8 mouse cellular contexts compared by ENCODE assay signal in the genomic region with DNA sequence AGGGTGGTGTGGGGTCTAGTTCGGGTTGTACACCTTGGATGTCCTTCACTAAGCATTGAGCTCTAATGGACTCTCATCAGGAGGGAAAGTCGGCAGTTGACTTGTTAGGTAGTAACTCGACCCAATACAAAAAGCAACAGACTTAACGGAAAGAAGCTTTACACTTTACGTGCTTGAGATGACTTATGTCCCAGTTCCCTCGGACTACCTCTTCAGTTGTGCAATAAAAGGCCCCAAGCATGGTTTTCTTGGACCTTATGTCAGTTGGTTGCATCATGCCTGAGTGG. TPM values are rescaled to one million over a fixed set of nuclear protein-coding genes. Genes with fewer than 3 reads are reported as not detected.
DNase-seq lines count a peak whose midpoint lies in the region; ATAC-seq and TF ChIP-seq lines count a peak whose summit lies in the region.

No protein-coding gene starts in this region.

- peak overlapping the region; percentile 63 for H3K4me2 ChIP-seq in kidney, postnatal 0 days (ENCODE audit: low read length)
- peak overlapping the region; percentile 74 for H3K4me2 ChIP-seq in embryonic facial prominence, embryonic 15.5 days (replicated peaks)
- peak overlapping the region; percentile 73 for H3K4me2 ChIP-seq in intestine, postnatal 0 days (replicated peaks; ENCODE audit: low read depth)
- peak overlapping the region; percentile 76 for H3K4me2 ChIP-seq in neural tube, embryonic 13.5 days

- H3K27me3 ChIP-seq in kidney, postnatal 0 days (ENCODE audit: insufficient read depth, low read length) = no peaks in the 10 kb centered on the region
- H3K27me3 ChIP-seq in embryonic facial prominence, embryonic 15.5 days = no peaks in the 10 kb centered on the region
- H3K27me3 ChIP-seq in intestine, postnatal 0 days (replicated peaks; ENCODE audit: control insufficient read depth, insufficient read depth, low read length) = no peaks in the 10 kb centered on the region
- no peaks in the 10 kb centered on the region for H3K27me3 ChIP-seq in neural tube, embryonic 13.5 days

- H3K9ac ChIP-seq in kidney, postnatal 0 days (ENCODE audit: low read depth, low read length) = peak overlapping the region; percentile 98
- H3K9ac ChIP-seq in embryonic facial prominence, embryonic 15.5 days = peak overlapping the region; percentile 93
- peak overlapping the region; percentile 96 for H3K9ac ChIP-seq in intestine, postnatal 0 days (ENCODE audit: low read depth, low read length)
- H3K9ac ChIP-seq in neural tube, embryonic 13.5 days = peak overlapping the region; percentile 97

- H3K4me1 ChIP-seq in kidney, postnatal 0 days (replicated peaks; ENCODE audit: insufficient read depth, low read length) = peaks cover 11% of the 10 kb centered on the region
- H3K4me1 ChIP-seq in embryonic facial prominence, embryonic 15.5 days = peaks cover 33% of the 10 kb centered on the region
- H3K4me1 ChIP-seq in intestine, postnatal 0 days (replicated peaks; ENCODE audit: control insufficient read depth, insufficient read depth, low read length) = no peaks in the 10 kb centered on the region
- peaks cover 51% of the 10 kb centered on the region for H3K4me1 ChIP-seq in neural tube, embryonic 13.5 days (replicated peaks)

- peaks cover 9% of the 10 kb centered on the region; the same call in 1 of the 2 replicates for H3K36me3 ChIP-seq in kidney, postnatal 0 days (ENCODE audit: insufficient read depth, low read length)
- H3K36me3 ChIP-seq in embryonic facial prominence, embryonic 15.5 days = peaks cover 9% of the 10 kb centered on the region; the same call in 1 of the 2 replicates
- H3K36me3 ChIP-seq in intestine, postnatal 0 days (ENCODE audit: control insufficient read depth, insufficient read depth) = peaks cover 9% of the 10 kb centered on the region; the same call in 1 of the 2 replicates
- peaks cover 14% of the 10 kb centered on the region for H3K36me3 ChIP-seq in neural tube, embryonic 13.5 days

- no peaks in the 10 kb centered on the region for H3K9me3 ChIP-seq in kidney, postnatal 0 days (replicated peaks; ENCODE audit: low read length)
- H3K9me3 ChIP-seq in embryonic facial prominence, embryonic 15.5 days (replicated peaks) = no peaks in the 10 kb centered on the region
- H3K9me3 ChIP-seq in intestine, postnatal 0 days (ENCODE audit: control insufficient read depth) = no peaks in the 10 kb centered on the region
- H3K9me3 ChIP-seq in neural tube, embryonic 13.5 days = no peaks in the 10 kb centered on the region

- TF ChIP-seq CTCF in kidney, postnatal 0 days (IDR thresholded peaks at IDR 0.05; ENCODE audit: low read depth) = no peak
- TF ChIP-seq CTCF in intestine, postnatal 0 days (IDR thresholded peaks at IDR 0.05; ENCODE audit: low read depth) = no peak

- H3K27ac ChIP-seq in kidney, postnatal 0 days = peak overlapping the region; percentile 93
- peak overlapping the region; percentile 100 for H3K27ac ChIP-seq in embryonic facial prominence, embryonic 15.5 days (replicated peaks)
- H3K27ac ChIP-seq in intestine, postnatal 0 days (ENCODE audit: low read depth, low read length) = peak overlapping the region; percentile 91
- peak overlapping the region; percentile 100 for H3K27ac ChIP-seq in neural tube, embryonic 13.5 days (replicated peaks)

- 0% methylated on average over 6 of the region's 6 CpGs for WGBS in kidney, postnatal 0 days
- under 1% methylated on average over 6 of the region's 6 CpGs for WGBS in embryonic facial prominence, embryonic 15.5 days
- 0% methylated on average over 6 of the region's 6 CpGs for WGBS in intestine, postnatal 0 days
- WGBS in neural tube, embryonic 13.5 days = 0% methylated on average over 6 of the region's 6 CpGs

- H3K4me3 ChIP-seq in kidney, postnatal 0 days (replicated peaks; ENCODE audit: low read depth, low read length) = peak overlapping the region; percentile 97
- peak overlapping the region; percentile 91 for H3K4me3 ChIP-seq in embryonic facial prominence, embryonic 15.5 days (replicated peaks)
- peak overlapping the region; percentile 99 for H3K4me3 ChIP-seq in intestine, postnatal 0 days (ENCODE audit: low read depth, low read length)
- H3K4me3 ChIP-seq in neural tube, embryonic 13.5 days = peak overlapping the region; percentile 89

- DNase-seq in kidney, postnatal 0 days (ENCODE audit: low spot score) = no peak
- DNase-seq in kidney, postnatal 4 days = no peak
- DNase-seq in left cerebral cortex, postnatal 14 days (ENCODE audit: low spot score in 2 of 2) = no peak
- no peak for DNase-seq in right cerebral cortex, postnatal 25 days
- DNase-seq in cerebellum, postnatal 14 days = no peak

- intact Hi-C loops in left cerebral cortex, postnatal 14 days (cut with DNase I) = no loop called here

- ATAC-seq in kidney, postnatal 0 days (replicated peaks; ENCODE audit: low FRiP score, low read depth) = no peak
- no peak for ATAC-seq in embryonic facial prominence, embryonic 15.5 days (ENCODE audit: insufficient number of reproducible peaks, low FRiP score, low TSS enrichment, low read depth)
- ATAC-seq in intestine, postnatal 0 days = peak; percentile 73
- ATAC-seq in neural tube, embryonic 13.5 days (ENCODE audit: low read depth) = no peak

RNA-seq across cellular contexts. Expression of gene Btf3l4, which starts 0.4 kb away (rescaled TPM):
- polyA plus RNA-seq in kidney, postnatal 0 days (2015; fragmentation: Nextera tagmentation; extraction: Ambion mirVana) = 169 and 174 TPM in 2 replicates
- 135 and 138 TPM in 2 replicates for polyA plus RNA-seq in embryonic facial prominence, embryonic 15.5 days (2015; fragmentation: Nextera tagmentation; extraction: Ambion mirVana)
- 94.8 and 101 TPM in 2 replicates for polyA plus RNA-seq in intestine, postnatal 0 days (2015; fragmentation: Nextera tagmentation; extraction: Ambion mirVana)
- polyA plus RNA-seq in neural tube, embryonic 13.5 days (2015; fragmentation: Nextera tagmentation; extraction: Ambion mirVana) = 197 and 213 TPM in 2 replicates
- total RNA-seq in left cerebral cortex, postnatal 14 days (2021) = 10 to 100 TPM; 92.3 to 98.6 TPM

RNA-seq across cellular contexts. Expression of gene Txndc12, which starts 0.6 kb away (rescaled TPM):
- 94.0 and 98.3 TPM in 2 replicates for polyA plus RNA-seq in kidney, postnatal 0 days (2015; fragmentation: Nextera tagmentation; extraction: Ambion mirVana)
- 92.3 and 101 TPM in 2 replicates for polyA plus RNA-seq in embryonic facial prominence, embryonic 15.5 days (2015; fragmentation: Nextera tagmentation; extraction: Ambion mirVana)
- 52.3 and 52.7 TPM in 2 replicates for polyA plus RNA-seq in intestine, postnatal 0 days (2015; fragmentation: Nextera tagmentation; extraction: Ambion mirVana)
- 78.3 and 79.2 TPM in 2 replicates for polyA plus RNA-seq in neural tube, embryonic 13.5 days (2015; fragmentation: Nextera tagmentation; extraction: Ambion mirVana)
- total RNA-seq in left cerebral cortex, postnatal 14 days (2021) = 10 to 100 TPM; 40.4 to 45.2 TPM

RNA-seq across cellular contexts. Expression of gene Kti12, which starts 13.8 kb away (rescaled TPM):
- 52.2 and 53.5 TPM in 2 replicates for polyA plus RNA-seq in kidney, postnatal 0 days (2015; fragmentation: Nextera tagmentation; extraction: Ambion mirVana)
- 44.6 and 47.9 TPM in 2 replicates for polyA plus RNA-seq in embryonic facial prominence, embryonic 15.5 days (2015; fragmentation: Nextera tagmentation; extraction: Ambion mirVana)
- 20.4 and 22.7 TPM in 2 replicates for polyA plus RNA-seq in intestine, postnatal 0 days (2015; fragmentation: Nextera tagmentation; extraction: Ambion mirVana)
- polyA plus RNA-seq in neural tube, embryonic 13.5 days (2015; fragmentation: Nextera tagmentation; extraction: Ambion mirVana) = 30.7 and 31.6 TPM in 2 replicates
- total RNA-seq in left cerebral cortex, postnatal 14 days (2021) = 10 to 100 TPM; 15.5 to 16.6 TPM

RNA-seq across cellular contexts. Expression of gene A730015C16Rik, which starts 14.6 kb away (rescaled TPM):
- 1.8 and 2.4 TPM in 2 replicates for polyA plus RNA-seq in kidney, postnatal 0 days (2015; fragmentation: Nextera tagmentation; extraction: Ambion mirVana)
- polyA plus RNA-seq in embryonic facial prominence, embryonic 15.5 days (2015; fragmentation: Nextera tagmentation; extraction: Ambion mirVana) = 0.83 and 1.6 TPM in 2 replicates
- polyA plus RNA-seq in intestine, postnatal 0 days (2015; fragmentation: Nextera tagmentation; extraction: Ambion mirVana) = 0.42 and 0.48 TPM in 2 replicates
- polyA plus RNA-seq in neural tube, embryonic 13.5 days (2015; fragmentation: Nextera tagmentation; extraction: Ambion mirVana) = 1.5 and 3.1 TPM in 2 replicates
- total RNA-seq in left cerebral cortex, postnatal 14 days (2021) = under 1 TPM; 0.27 to 0.40 TPM

RNA-seq across cellular contexts. Expression of gene Rab3b, which starts 45.1 kb away (rescaled TPM):
- polyA plus RNA-seq in kidney, postnatal 0 days (2015; fragmentation: Nextera tagmentation; extraction: Ambion mirVana) = 34.0 and 36.1 TPM in 2 replicates
- polyA plus RNA-seq in embryonic facial prominence, embryonic 15.5 days (2015; fragmentation: Nextera tagmentation; extraction: Ambion mirVana) = 17.9 and 21.7 TPM in 2 replicates
- 12.0 and 12.7 TPM in 2 replicates for polyA plus RNA-seq in intestine, postnatal 0 days (2015; fragmentation: Nextera tagmentation; extraction: Ambion mirVana)
- 72.4 and 86.9 TPM in 2 replicates for polyA plus RNA-seq in neural tube, embryonic 13.5 days (2015; fragmentation: Nextera tagmentation; extraction: Ambion mirVana)
- 100 to 1,000 TPM; 106 to 123 TPM for total RNA-seq in left cerebral cortex, postnatal 14 days (2021)
